Mouse (Mus musculus): Measurements from ENCODE around the gene Gm3839. TPM values are rescaled to one million over a fixed set of nuclear protein-coding genes. Genes with fewer than 3 reads are reported as not detected.
"Not testable (repeated sequence)": the region's sequence is repeated elsewhere in the genome, so short reads cannot be mapped to it uniquely, and the experiment has no call there.

The Gm3839 gene
- 24.4 and 69.6 TPM in 2 replicates for polyA plus RNA-seq (2011; ENCODE audit: insufficient read depth, insufficient read length, low replicate concordance, missing spikeins)

DNA sequence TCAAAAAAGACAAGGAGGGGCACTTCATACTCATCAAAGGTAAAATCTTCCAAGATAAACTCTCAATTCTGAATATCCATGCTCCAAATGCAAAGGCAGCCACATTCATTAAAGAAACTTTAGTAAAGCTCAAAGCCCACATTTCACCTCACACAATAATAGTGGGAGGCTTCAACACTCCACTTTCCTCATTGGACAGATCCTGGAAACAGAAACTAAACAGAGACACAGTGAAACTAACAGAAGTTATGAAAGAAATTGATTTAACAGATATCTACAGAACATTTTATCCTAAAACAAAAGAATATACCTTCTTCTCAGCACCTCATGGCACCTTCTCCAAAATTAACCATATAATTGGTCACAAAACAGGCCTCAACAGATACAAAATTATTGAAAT, at the start of gene Gm3839:
TSS of gene Gm3839 (minus strand) at position 101 of the 400 bp plus-strand sequence.
- not testable (repeated sequence) for H3K4me3 ChIP-seq (replicated peaks; ENCODE audit: control insufficient read depth, low read depth, low read length); H3K4me1 ChIP-seq (ENCODE audit: control insufficient read depth, insufficient read depth, low read length); H3K27ac ChIP-seq (ENCODE audit: control insufficient read depth, insufficient read depth, low read depth, low read length, poor library complexity)

DNA sequence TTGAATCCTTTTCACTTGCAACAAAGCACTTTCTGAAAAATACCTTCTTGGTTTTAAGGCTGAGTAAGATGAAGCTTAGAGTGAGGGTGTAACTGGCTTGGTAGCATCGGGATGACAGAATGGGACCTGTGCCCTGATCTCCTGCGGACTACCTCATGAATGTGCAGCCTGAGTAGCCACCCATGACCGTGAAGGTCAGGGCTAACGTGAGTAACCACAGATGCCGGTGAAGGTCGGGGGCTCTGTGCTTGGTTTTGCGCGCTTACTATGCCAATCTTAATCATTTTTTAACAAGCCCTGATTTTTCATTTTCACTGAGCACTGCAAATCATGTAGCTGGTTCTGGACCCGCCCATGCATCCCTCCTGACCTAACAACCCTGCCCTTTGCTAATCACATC, 49.1 kb upstream of the Gm3839 start:
- H3K27ac ChIP-seq (ENCODE audit: control insufficient read depth, insufficient read depth, low read depth, low read length, poor library complexity) = no peak overlapping the region
- no peaks in the 10 kb centered on the region for H3K4me1 ChIP-seq (ENCODE audit: control insufficient read depth, insufficient read depth, low read length)
- H3K4me3 ChIP-seq (replicated peaks; ENCODE audit: control insufficient read depth, low read depth, low read length) = no peak overlapping the region
- WGBS = 81% methylated on average over 9 of the region's 9 CpGs
- no peak for TF ChIP-seq CTCF (IDR thresholded peaks at IDR 0.05; ENCODE audit: control insufficient read depth, insufficient read depth, low read length)
- TF ChIP-seq POLR2A (IDR thresholded peaks at IDR 0.05; ENCODE audit: borderline replicate concordance, control insufficient read depth, low read depth, low read length) = no peak

GRCm38 (mm10) chr14:11377846-11378245, 21.3 kb upstream of the Gm3839 start:
- Histone ChIP-seq H3K4me3 (replicated peaks; ENCODE audit: control insufficient read depth, low read depth, low read length) (no peak overlapping the region), H3K27ac (ENCODE audit: control insufficient read depth, insufficient read depth, low read depth, low read length, poor library complexity) (no peak overlapping the region), H3K4me1 (ENCODE audit: control insufficient read depth, insufficient read depth, low read length) (no peaks in the 10 kb centered on the region)
- WGBS = 86% methylated on average over 3 of the region's 3 CpGs
- TF ChIP-seq POLR2A (IDR thresholded peaks at IDR 0.05; ENCODE audit: borderline replicate concordance, control insufficient read depth, low read depth, low read length) (no peak), CTCF (IDR thresholded peaks at IDR 0.05; ENCODE audit: control insufficient read depth, insufficient read depth, low read length) (no peak)

GRCm38 (mm10) chr14:11375225-11375624, 18.7 kb upstream of the Gm3839 start:
- no peak overlapping the region for H3K27ac ChIP-seq (ENCODE audit: control insufficient read depth, insufficient read depth, low read depth, low read length, poor library complexity)
- 83% methylated on average over 5 of the region's 5 CpGs for WGBS
- TF ChIP-seq CTCF (IDR thresholded peaks at IDR 0.05; ENCODE audit: control insufficient read depth, insufficient read depth, low read length) (no peak), POLR2A (IDR thresholded peaks at IDR 0.05; ENCODE audit: borderline replicate concordance, control insufficient read depth, low read depth, low read length) (no peak)
- no peak overlapping the region for H3K4me3 ChIP-seq (replicated peaks; ENCODE audit: control insufficient read depth, low read depth, low read length)
- no peaks in the 10 kb centered on the region for H3K4me1 ChIP-seq (ENCODE audit: control insufficient read depth, insufficient read depth, low read length)

DNA sequence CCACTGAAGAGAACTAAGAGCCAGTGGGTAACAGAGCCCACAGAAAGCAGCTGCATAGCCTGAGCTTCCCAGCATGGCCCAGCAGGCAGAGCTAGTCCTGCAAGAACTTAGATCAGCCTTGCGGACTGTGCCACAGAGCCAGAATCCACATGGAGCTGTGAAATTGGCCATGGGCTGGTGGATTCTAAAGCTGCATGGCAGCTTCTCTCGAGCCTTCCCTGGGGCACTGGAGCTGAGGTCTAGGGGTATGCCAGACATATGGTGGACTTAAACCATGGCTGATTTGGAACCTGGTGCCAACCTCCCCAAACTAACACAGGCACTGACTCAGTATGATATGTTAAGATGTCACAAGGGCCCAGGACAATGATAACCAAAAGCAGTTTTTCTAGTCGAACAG, 10.4 kb downstream of the Gm3839 start:
- H3K27ac ChIP-seq (ENCODE audit: control insufficient read depth, insufficient read depth, low read depth, low read length, poor library complexity) = no peak overlapping the region
- 81% methylated on average over 3 of the region's 3 CpGs for WGBS
- no peak for TF ChIP-seq POLR2A (IDR thresholded peaks at IDR 0.05; ENCODE audit: borderline replicate concordance, control insufficient read depth, low read depth, low read length)
- TF ChIP-seq CTCF (IDR thresholded peaks at IDR 0.05; ENCODE audit: control insufficient read depth, insufficient read depth, low read length) = no peak
- H3K4me1 ChIP-seq (ENCODE audit: control insufficient read depth, insufficient read depth, low read length) = no peaks in the 10 kb centered on the region
- no peak overlapping the region for H3K4me3 ChIP-seq (replicated peaks; ENCODE audit: control insufficient read depth, low read depth, low read length)

DNA sequence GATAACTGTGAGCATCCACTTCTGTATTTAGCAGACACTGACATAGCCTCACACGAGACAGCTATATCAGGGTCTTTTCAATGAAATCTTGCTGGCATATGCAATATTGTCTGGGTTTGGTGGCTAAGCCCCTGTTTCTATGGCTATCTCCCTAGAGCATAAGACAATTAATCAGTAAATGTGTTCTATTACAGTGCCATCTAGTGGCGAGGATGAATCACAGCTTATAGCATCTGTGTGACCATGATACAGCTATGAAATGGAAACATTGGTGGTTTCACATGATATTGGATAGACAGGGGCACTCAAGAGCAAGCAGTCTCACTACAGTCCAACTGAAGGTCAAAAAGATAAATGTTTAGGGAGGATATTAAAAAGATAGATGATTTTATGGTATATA, 26.5 kb downstream of the Gm3839 start:
- H3K4me3 ChIP-seq (replicated peaks; ENCODE audit: control insufficient read depth, low read depth, low read length) = no peak overlapping the region
- WGBS = 43% methylated on average over 2 of the region's 2 CpGs
- H3K27ac ChIP-seq (ENCODE audit: control insufficient read depth, insufficient read depth, low read depth, low read length, poor library complexity) = no peak overlapping the region
- TF ChIP-seq POLR2A (IDR thresholded peaks at IDR 0.05; ENCODE audit: borderline replicate concordance, control insufficient read depth, low read depth, low read length) (no peak), CTCF (IDR thresholded peaks at IDR 0.05; ENCODE audit: control insufficient read depth, insufficient read depth, low read length) (no peak)
- H3K4me1 ChIP-seq (ENCODE audit: control insufficient read depth, insufficient read depth, low read length) = no peaks in the 10 kb centered on the region

DNA sequence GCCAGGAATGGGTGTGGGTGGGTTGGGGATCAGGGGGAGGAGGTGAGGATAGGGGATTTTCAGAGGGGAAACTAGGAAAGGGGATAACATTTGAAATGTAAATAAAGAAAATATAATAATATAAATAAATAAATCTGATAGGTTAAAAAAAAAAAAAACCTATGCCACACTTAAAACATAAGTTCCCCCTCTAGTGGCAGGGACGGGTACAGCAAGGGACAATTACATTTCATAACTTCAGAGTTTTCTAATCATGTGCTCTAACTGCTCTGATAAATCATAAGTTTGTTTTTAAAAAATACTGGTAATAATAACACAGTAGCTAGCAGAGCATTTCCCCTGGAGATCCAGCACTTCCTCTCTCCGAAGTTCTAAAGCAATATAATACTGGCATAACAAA, 49.4 kb downstream of the Gm3839 start:
- TF ChIP-seq POLR2A (IDR thresholded peaks at IDR 0.05; ENCODE audit: borderline replicate concordance, control insufficient read depth, low read depth, low read length) (no peak), CTCF (IDR thresholded peaks at IDR 0.05; ENCODE audit: control insufficient read depth, insufficient read depth, low read length) (no peak)
- H3K27ac ChIP-seq (ENCODE audit: control insufficient read depth, insufficient read depth, low read depth, low read length, poor library complexity) = no peak overlapping the region
- H3K4me1 ChIP-seq (ENCODE audit: control insufficient read depth, insufficient read depth, low read length) = no peaks in the 10 kb centered on the region
- H3K4me3 ChIP-seq (replicated peaks; ENCODE audit: control insufficient read depth, low read depth, low read length) = no peak overlapping the region
- 20% methylated on average over 2 of the region's 2 CpGs for WGBS

GRCm38 (mm10) chr14:11287956-11288355, 68.6 kb downstream of the Gm3839 start:
- H3K27ac ChIP-seq (ENCODE audit: control insufficient read depth, insufficient read depth, low read depth, low read length, poor library complexity); H3K4me3 ChIP-seq (replicated peaks; ENCODE audit: control insufficient read depth, low read depth, low read length); H3K4me1 ChIP-seq (ENCODE audit: control insufficient read depth, insufficient read depth, low read length): not testable (repeated sequence)
- 67% methylated on average over 3 of the region's 3 CpGs for WGBS

DNA sequence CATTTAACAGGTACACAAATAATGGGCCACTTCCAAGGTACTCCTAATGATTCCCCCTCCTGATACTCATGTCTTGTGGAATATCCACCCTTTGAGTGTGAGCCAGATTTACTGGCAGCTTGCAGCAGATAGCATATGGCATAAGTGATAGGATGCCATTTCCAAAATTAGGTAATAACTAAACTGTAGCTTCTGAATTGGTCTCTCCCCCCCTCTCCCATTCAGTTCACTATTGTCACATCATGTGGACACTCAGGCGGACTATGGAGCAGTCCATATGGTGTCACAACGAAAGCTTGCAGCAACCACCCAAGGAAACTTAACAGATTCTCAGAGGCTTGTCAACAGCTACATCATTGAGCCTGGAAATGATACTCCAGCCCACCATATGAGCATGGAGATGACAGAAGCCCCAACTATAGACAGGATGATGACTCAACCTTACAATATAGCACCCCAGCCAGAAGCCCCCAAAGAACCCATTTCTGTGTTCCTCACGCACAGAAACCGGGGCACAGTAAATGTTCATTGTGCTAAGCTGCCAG, 99.3 kb downstream of the Gm3839 start:
- no peaks in the 10 kb centered on the region for H3K4me1 ChIP-seq (ENCODE audit: control insufficient read depth, insufficient read depth, low read length)
- no peak overlapping the region for H3K27ac ChIP-seq (ENCODE audit: control insufficient read depth, insufficient read depth, low read depth, low read length, poor library complexity)
- no peak overlapping the region for H3K4me3 ChIP-seq (replicated peaks; ENCODE audit: control insufficient read depth, low read depth, low read length)
- no peak for TF ChIP-seq CTCF (IDR thresholded peaks at IDR 0.05; ENCODE audit: control insufficient read depth, insufficient read depth, low read length)
- TF ChIP-seq POLR2A (IDR thresholded peaks at IDR 0.05; ENCODE audit: borderline replicate concordance, control insufficient read depth, low read depth, low read length) = no peak
- WGBS = 81% methylated on average over 4 of the region's 4 CpGs
